Mouse (Mus musculus) G1E (cell line): ENCODE measurements around the gene Plin3.

Source experiments
- CTCF ChIP-seq: IDR thresholded peaks from 2 replicates; pipeline ENCODE4 v1.5.1; 2012; ENCODE audit warnings: low read depth, low read length, inconsistent platforms, mixed read lengths
- POLR2AphosphoS5 ChIP-seq: IDR thresholded peaks from 2 replicates; pipeline ENCODE4 v1.6.1; 2012; ENCODE audit warnings: low read depth, low read length, inconsistent platforms; ENCODE audit not compliant: insufficient replicate concordance
- TAL1 ChIP-seq: conservative IDR thresholded peaks from 2 replicates; pipeline ENCODE4 v1.6.1; 2012; ENCODE audit warnings: low read depth, low read length, inconsistent platforms, mixed read lengths

DNA sequence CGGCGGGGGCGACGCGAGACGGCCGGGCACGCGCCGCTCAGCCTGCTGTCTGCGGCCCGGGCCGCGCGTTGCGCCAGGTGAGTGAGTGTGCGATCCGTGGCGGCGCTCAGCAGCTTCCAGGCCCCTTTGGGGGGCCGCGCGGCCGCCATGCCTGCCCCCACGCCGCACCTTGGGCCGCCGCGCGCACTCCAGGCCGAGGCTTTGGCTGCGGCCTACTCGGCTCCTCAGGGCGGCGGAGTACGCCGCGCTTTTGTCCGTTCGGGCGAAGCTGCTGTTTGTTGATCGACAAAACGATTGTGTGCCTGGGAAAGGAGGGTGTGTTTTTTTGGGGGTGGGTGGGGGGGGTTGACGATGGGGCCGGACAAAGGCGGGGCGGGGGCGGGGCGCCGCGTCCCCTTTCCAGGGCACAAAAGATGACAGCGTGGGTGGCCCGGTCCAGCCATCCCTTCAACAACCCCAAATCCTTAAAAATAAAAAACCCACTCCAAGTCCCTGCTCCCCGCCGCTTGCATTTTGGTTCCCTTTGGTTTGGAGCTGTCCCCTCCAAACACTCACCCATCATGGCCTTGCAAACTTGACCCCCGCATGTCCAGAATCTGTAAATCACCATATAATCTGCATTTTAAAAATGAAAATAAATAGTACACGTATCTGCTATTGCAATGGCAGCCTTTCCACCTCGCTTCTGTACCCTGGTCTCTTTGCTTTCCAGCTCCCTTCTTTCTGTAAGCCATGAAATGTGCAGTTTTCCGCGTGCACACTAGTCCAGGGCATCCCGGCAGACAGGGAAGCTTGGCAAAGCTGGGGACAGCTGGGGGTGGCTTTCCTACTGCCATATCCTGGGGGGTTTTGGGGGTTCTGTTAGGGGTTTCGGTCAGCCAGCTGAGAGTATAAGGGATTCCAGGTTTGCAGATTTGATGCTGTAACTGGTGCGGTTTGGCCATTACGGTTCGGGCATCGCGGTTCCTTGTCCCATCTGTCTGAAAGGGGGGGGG, 33.8 kb upstream of the Plin3 start:
- TF ChIP-seq CTCF (no peak), TAL1 (no peak), POLR2AphosphoS5 (no peak)
